Mouse (Mus musculus) olfactory bulb, adult 2 months (tissue): ENCODE measurements around the gene Vps8. TPM values are rescaled to one million over a fixed set of nuclear protein-coding genes. Genes with fewer than 3 reads are reported as not detected.

Source experiments
- H3K27ac ChIP-seq: fragments of 200-500 bp; 2 replicates; pipeline ENCODE4 v1.5.1; 2012; ENCODE audit warnings: low read depth, low read length; ENCODE audit not compliant: insufficient read depth
- H3K4me1 ChIP-seq: fragments of 200-500 bp; 2 replicates; pipeline ENCODE4 v1.6.1; 2012; ENCODE audit warnings: low read length; ENCODE audit not compliant: control insufficient read depth, insufficient read depth
- H3K4me3 ChIP-seq: fragments of 200-500 bp; 2 replicates; pipeline ENCODE4 v1.5.1; 2012; ENCODE audit warnings: mild to moderate bottlenecking, low read depth, low read length, moderate library complexity; ENCODE audit not compliant: insufficient read depth
- CTCF ChIP-seq: fragments of 200-500 bp; IDR thresholded peaks from 2 replicates; pipeline ENCODE4 v1.5.1; 2012; ENCODE audit warnings: low read depth, mild to moderate bottlenecking, low read length, moderate library complexity; ENCODE audit not compliant: insufficient read depth
- POLR2A ChIP-seq: fragments of 200-500 bp; IDR thresholded peaks from 2 replicates; pipeline ENCODE4 v1.6.1; 2012; ENCODE audit warnings: mild to moderate bottlenecking, low read depth, low read length, moderate library complexity; ENCODE audit not compliant: insufficient read depth
- WGBS: fragments of 180-500 bp; shearing (Covaris S2); methylation state at CpG from one replicate; pipeline ENCODE4 v1.1.7; 2018; 5-methylcytosine and 5-hydroxymethylcytosine counted together
- polyA plus RNA-seq: library from polyadenylated mRNA; stranded (reverse); fragments of >200 nt; gene quantifications from 2 replicates; pipeline ENCODE4 v1.2.4, GENCODE M21; 2012; ENCODE audit warnings: low replicate concordance; ENCODE audit not compliant: missing spikeins, insufficient read depth, insufficient read length

Gene Vps8
- polyA plus RNA-seq, 1 experiment = not detected

GRCm38 (mm10) chr16:21569952-21570351 lies 147.0 kb downstream of the Vps8 start:
- H3K27ac ChIP-seq = no peak overlapping the region
- no peaks in the 10 kb centered on the region for H3K4me1 ChIP-seq
- WGBS = 91% methylated on average over 7 of the region's 7 CpGs
- no peak overlapping the region for H3K4me3 ChIP-seq
- TF ChIP-seq CTCF (no peak), POLR2A (no peak)

GRCm38 (mm10) chr16:21570786-21571185 lies 147.9 kb downstream of the Vps8 start:
- Histone ChIP-seq H3K27ac (no peak overlapping the region), H3K4me3 (no peak overlapping the region), H3K4me1 (no peaks in the 10 kb centered on the region)
- 81% methylated on average over 5 of the region's 5 CpGs for WGBS
- TF ChIP-seq CTCF (no peak), POLR2A (no peak)

GRCm38 (mm10) chr16:21576000-21576420 lies 153.1 kb downstream of the Vps8 start:
- TF ChIP-seq CTCF (no peak), POLR2A (no peak)
- WGBS = 81% methylated on average over 10 of the region's 10 CpGs
- Histone ChIP-seq H3K4me1 (no peaks in the 10 kb centered on the region), H3K27ac (no peak overlapping the region), H3K4me3 (no peak overlapping the region)

- Histone ChIP-seq H3K27ac (no peak overlapping the region), H3K4me3 (no peak overlapping the region), H3K4me1 (peaks cover 3% of the 10 kb centered on the region; the same call in 1 of the 2 replicates)
- 92% methylated on average over 6 of the region's 6 CpGs for WGBS
- no peak for TF ChIP-seq CTCF
- no peak for TF ChIP-seq POLR2A
Measured at GRCm38 (mm10) chr16:21589110-21589509, 166.2 kb downstream of the Vps8 start.

- Histone ChIP-seq H3K27ac (no peak overlapping the region), H3K4me1 (peaks cover 3% of the 10 kb centered on the region; the same call in 1 of the 2 replicates), H3K4me3 (no peak overlapping the region)
- TF ChIP-seq POLR2A (no peak), CTCF (no peak)
- WGBS = 90% methylated on average over 5 of the region's 5 CpGs
Measured at GRCm38 (mm10) chr16:21590806-21591205, 167.9 kb downstream of the Vps8 start.

GRCm38 (mm10) chr16:21591511-21591910 lies 168.6 kb downstream of the Vps8 start:
- TF ChIP-seq CTCF (no peak), POLR2A (no peak)
- Histone ChIP-seq H3K4me3 (no peak overlapping the region), H3K27ac (no peak overlapping the region), H3K4me1 (peaks cover 3% of the 10 kb centered on the region; the same call in 1 of the 2 replicates)
- 87% methylated on average over 2 of the region's 2 CpGs for WGBS

GRCm38 (mm10) chr16:21595539-21595938 lies 172.6 kb downstream of the Vps8 start:
- Histone ChIP-seq H3K4me1 (no peaks in the 10 kb centered on the region), H3K27ac (no peak overlapping the region), H3K4me3 (no peak overlapping the region)
- 53% methylated on average over 6 of the region's 6 CpGs for WGBS
- no peak for TF ChIP-seq POLR2A
- no peak for TF ChIP-seq CTCF

GRCm38 (mm10) chr16:21604354-21604753 lies 181.4 kb downstream of the Vps8 start:
- Histone ChIP-seq H3K27ac (no peak overlapping the region), H3K4me1 (peaks cover 5% of the 10 kb centered on the region; the same call in 1 of the 2 replicates), H3K4me3 (no peak overlapping the region)
- 89% methylated on average over 6 of the region's 6 CpGs for whole genome bisulfite sequencing
- TF ChIP-seq CTCF (no peak), POLR2A (no peak)

- peaks cover 5% of the 10 kb centered on the region; the same call in 1 of the 2 replicates for H3K4me1 ChIP-seq
- 79% methylated on average over 6 of the region's 6 CpGs for WGBS
- TF ChIP-seq POLR2A (no peak), CTCF (no peak)
- no peak overlapping the region for H3K27ac ChIP-seq
- no peak overlapping the region for H3K4me3 ChIP-seq
Measured at GRCm38 (mm10) chr16:21606249-21607020, 183.5 kb downstream of the Vps8 start.
